Mouse (Mus musculus): ENCODE measurements around the gene Sgcd. TPM values are rescaled to one million over a fixed set of nuclear protein-coding genes. Genes with fewer than 3 reads are reported as not detected.

The Sgcd gene
- total and polyA plus RNA-seq, 2 experiments from 2014 or later, result 5.8 to 24.4 TPM

DNA sequence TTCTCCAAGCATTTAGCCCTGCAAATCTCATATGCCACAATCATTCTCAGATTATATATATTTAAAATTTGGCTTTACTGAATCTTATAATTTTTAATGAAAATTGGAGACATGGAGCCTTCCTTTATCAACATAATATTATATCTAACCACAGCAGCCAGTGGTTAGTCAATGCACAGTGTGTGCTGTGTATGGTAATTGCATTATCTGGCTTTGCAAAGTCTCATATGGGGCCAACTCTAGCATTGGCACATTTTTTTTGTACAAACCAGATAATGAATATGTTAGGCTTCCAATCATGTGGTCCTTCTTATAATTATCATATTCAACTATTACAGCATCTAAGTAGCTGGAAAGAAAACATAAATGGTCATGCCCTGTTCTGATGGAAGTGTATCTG lies 599.4 kb downstream of the Sgcd start:
- no peak overlapping the region for H3K4me2 ChIP-seq (ENCODE audit: low read depth, low read length)
- H3K27me3 ChIP-seq (ENCODE audit: control insufficient read depth, insufficient read depth, low read length), result no peaks in the 10 kb centered on the region
- no peaks in the 10 kb centered on the region; the same call in 1 of the 2 replicates for H3K9me3 ChIP-seq (replicated peaks; ENCODE audit: control insufficient read depth, low read length)
- no peak for ATAC-seq (ENCODE audit: insufficient read depth, low read depth)
- H3K9ac ChIP-seq (replicated peaks; ENCODE audit: low read depth, low read length), result no peak overlapping the region
- H3K4me3 ChIP-seq (ENCODE audit: low read depth, low read length), result no peak overlapping the region
- no peak overlapping the region for H3K27ac ChIP-seq (ENCODE audit: low read depth)
- no peak for DNase-seq (ENCODE audit: low spot score)
- H3K36me3 ChIP-seq (replicated peaks; ENCODE audit: control insufficient read depth, insufficient read depth, low read length), result no peaks in the 10 kb centered on the region
- no peak for TF ChIP-seq EP300 (IDR thresholded peaks at IDR 0.05; ENCODE audit: low read depth)
- no peak for TF ChIP-seq CTCF (IDR thresholded peaks at IDR 0.05; ENCODE audit: low read depth)
- H3K4me1 ChIP-seq (ENCODE audit: control insufficient read depth, insufficient read depth), result no peaks in the 10 kb centered on the region

DNA sequence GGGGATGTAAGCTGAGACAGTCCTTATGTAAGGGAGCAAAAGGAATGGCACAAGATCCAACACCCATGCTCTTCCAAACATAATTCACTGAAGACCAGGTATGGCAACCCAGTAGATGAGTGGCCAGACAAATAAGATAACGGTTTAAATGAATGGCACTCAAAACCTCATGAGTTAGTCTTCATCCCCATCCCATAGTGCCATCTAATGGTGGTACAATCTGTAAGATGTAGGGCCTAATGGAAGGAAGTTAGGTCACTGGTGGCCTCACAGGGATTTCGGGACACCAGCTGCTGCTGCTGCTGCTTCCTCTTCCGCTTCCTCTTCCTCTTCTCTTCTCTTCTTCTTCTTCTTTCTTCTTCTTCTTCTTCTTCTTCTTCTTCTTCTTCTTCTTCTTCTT lies 601.0 kb downstream of the Sgcd start:
- Histone ChIP-seq H3K9ac (replicated peaks; ENCODE audit: low read depth, low read length) (no peak overlapping the region), H3K27me3 (ENCODE audit: control insufficient read depth, insufficient read depth, low read length) (no peaks in the 10 kb centered on the region), H3K4me2 (ENCODE audit: low read depth, low read length) (no peak overlapping the region), H3K36me3 (replicated peaks; ENCODE audit: control insufficient read depth, insufficient read depth, low read length) (no peaks in the 10 kb centered on the region), H3K9me3 (replicated peaks; ENCODE audit: control insufficient read depth, low read length) (no peaks in the 10 kb centered on the region), H3K27ac (ENCODE audit: low read depth) (no peak overlapping the region), H3K4me1 (ENCODE audit: control insufficient read depth, insufficient read depth) (no peaks in the 10 kb centered on the region), H3K4me3 (ENCODE audit: low read depth, low read length) (no peak overlapping the region)
- TF ChIP-seq EP300 (IDR thresholded peaks at IDR 0.05; ENCODE audit: low read depth) (no peak), CTCF (IDR thresholded peaks at IDR 0.05; ENCODE audit: low read depth) (peak; percentile 74)
- DNase-seq (ENCODE audit: low spot score) (peak; percentile 35), ATAC-seq (ENCODE audit: insufficient read depth, low read depth) (no peak)
- 53% methylated on average over 3 of the region's 3 CpGs for WGBS

DNA sequence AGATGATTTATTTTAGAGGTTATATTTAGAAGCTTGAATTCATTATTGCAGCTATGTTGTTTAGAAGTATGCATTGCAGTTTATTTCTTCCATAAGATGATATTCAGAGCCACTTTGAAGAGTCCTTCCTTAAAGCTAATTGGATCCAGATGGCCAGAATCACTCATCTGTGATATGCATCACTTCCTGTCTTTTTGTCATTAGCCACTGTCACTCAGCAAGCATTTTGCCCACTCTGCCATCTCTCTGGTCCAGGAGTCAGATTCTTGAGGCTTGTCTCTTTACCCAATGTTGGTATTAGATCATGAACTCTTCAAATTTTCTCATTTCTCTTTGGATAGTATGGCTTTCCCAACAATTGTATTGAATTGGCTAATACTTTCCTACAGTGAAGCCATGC lies 602.6 kb downstream of the Sgcd start:
- TF ChIP-seq CTCF (IDR thresholded peaks at IDR 0.05; ENCODE audit: low read depth) (no peak), EP300 (IDR thresholded peaks at IDR 0.05; ENCODE audit: low read depth) (no peak)
- no peak for DNase-seq (ENCODE audit: low spot score)
- ATAC-seq (ENCODE audit: insufficient read depth, low read depth), result no peak
- H3K9ac ChIP-seq (replicated peaks; ENCODE audit: low read depth, low read length), result no peak overlapping the region
- no peaks in the 10 kb centered on the region for H3K4me1 ChIP-seq (ENCODE audit: control insufficient read depth, insufficient read depth)
- H3K27me3 ChIP-seq (ENCODE audit: control insufficient read depth, insufficient read depth, low read length), result no peaks in the 10 kb centered on the region
- no peak overlapping the region for H3K4me2 ChIP-seq (ENCODE audit: low read depth, low read length)
- no peaks in the 10 kb centered on the region for H3K36me3 ChIP-seq (replicated peaks; ENCODE audit: control insufficient read depth, insufficient read depth, low read length)
- H3K27ac ChIP-seq (ENCODE audit: low read depth), result no peak overlapping the region
- no peaks in the 10 kb centered on the region for H3K9me3 ChIP-seq (replicated peaks; ENCODE audit: control insufficient read depth, low read length)
- H3K4me3 ChIP-seq (ENCODE audit: low read depth, low read length), result no peak overlapping the region

DNA sequence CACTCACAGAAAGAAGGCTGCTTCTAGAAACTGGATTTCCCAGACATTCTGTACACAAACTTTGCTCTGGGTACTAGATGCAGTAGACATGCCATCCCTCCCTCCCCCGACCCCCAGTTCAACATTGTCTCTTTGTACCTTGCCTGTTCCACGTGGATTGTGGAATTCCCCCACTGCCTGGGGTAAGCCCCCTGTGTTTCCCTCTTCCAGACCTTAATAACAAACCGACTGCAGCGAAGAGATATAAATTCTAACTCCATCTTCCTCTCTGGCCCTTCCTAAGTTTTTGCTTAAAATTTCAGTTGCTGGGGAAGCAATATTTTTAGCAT lies 609.2 kb downstream of the Sgcd start:
- Histone ChIP-seq H3K27me3 (ENCODE audit: control insufficient read depth, insufficient read depth, low read length) (no peaks in the 10 kb centered on the region), H3K4me3 (ENCODE audit: low read depth, low read length) (peak overlapping the region; percentile 58), H3K36me3 (replicated peaks; ENCODE audit: control insufficient read depth, insufficient read depth, low read length) (no peaks in the 10 kb centered on the region), H3K4me2 (ENCODE audit: low read depth, low read length) (peak overlapping the region; percentile 72), H3K4me1 (ENCODE audit: control insufficient read depth, insufficient read depth) (0 out of 2 replicates have a peak, but pooled peaks cover 7% of the 10 kb centered on the region), H3K9me3 (replicated peaks; ENCODE audit: control insufficient read depth, low read length) (no peaks in the 10 kb centered on the region), H3K27ac (ENCODE audit: low read depth) (peak overlapping the region; percentile 87), H3K9ac (replicated peaks; ENCODE audit: low read depth, low read length) (0 out of 2 replicates have a peak overlapping the region, but pooled peaks have one; percentile 52)
- TF ChIP-seq CTCF (IDR thresholded peaks at IDR 0.05; ENCODE audit: low read depth) (no peak), EP300 (IDR thresholded peaks at IDR 0.05; ENCODE audit: low read depth) (no peak)
- ATAC-seq (ENCODE audit: insufficient read depth, low read depth) (no peak), DNase-seq (ENCODE audit: low spot score) (no peak)
- 29% methylated on average over 4 of the region's 4 CpGs for WGBS

DNA sequence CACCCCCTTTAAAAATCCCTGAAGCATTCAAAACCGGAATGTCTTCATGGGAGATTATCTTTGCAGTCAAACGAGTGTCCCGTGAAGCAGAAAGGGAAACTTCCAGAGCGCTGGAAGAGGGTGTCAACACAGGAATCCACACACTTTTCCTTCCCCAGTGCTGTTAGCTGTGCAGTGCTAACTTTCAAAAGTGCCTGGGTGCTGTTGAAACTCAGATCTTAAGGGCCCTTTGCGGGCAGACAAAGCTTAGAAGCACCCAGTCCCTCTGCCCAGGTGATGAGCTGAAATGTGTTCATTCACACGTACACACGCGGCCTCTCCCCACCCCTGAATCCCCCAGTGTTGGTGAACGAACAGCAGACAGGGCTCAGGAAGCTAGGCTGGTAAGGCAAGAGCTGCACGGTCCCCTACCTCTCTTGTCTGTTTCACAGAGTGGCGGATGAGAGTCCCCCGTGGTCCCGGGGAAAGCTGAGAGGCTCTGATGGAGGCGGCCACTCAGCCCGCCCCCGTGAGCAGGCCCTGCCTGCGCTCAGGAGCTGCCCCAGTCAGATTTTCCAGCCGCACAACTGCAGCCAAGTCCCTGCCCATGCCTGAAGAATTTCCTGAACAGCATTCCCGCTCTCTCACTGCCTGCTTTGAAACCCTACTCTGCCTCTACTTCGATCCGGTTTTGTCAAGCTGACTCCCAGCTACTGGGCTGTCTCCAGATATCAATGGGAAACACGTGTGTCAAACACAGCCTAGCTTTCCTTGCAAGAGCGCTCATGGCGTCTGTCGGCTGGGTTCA lies 609.7 kb downstream of the Sgcd start:
- H3K36me3 ChIP-seq (replicated peaks; ENCODE audit: control insufficient read depth, insufficient read depth, low read length), result no peaks in the 10 kb centered on the region
- TF ChIP-seq EP300 (IDR thresholded peaks at IDR 0.05; ENCODE audit: low read depth) (no peak), CTCF (IDR thresholded peaks at IDR 0.05; ENCODE audit: low read depth) (no peak)
- H3K4me1 ChIP-seq (ENCODE audit: control insufficient read depth, insufficient read depth), result 0 out of 2 replicates have a peak, but pooled peaks cover 7% of the 10 kb centered on the region
- H3K9ac ChIP-seq (replicated peaks; ENCODE audit: low read depth, low read length), result peak overlapping the region; percentile 52
- H3K9me3 ChIP-seq (replicated peaks; ENCODE audit: control insufficient read depth, low read length), result no peaks in the 10 kb centered on the region
- peak overlapping the region; percentile 87 for H3K27ac ChIP-seq (ENCODE audit: low read depth)
- WGBS, result 2% methylated on average over 25 of the region's 25 CpGs
- peak; percentile 87 for DNase-seq (ENCODE audit: low spot score)
- peak; percentile 89 for ATAC-seq (ENCODE audit: insufficient read depth, low read depth)
- H3K4me2 ChIP-seq (ENCODE audit: low read depth, low read length), result peak overlapping the region; percentile 72
- peak overlapping the region; percentile 58 for H3K4me3 ChIP-seq (ENCODE audit: low read depth, low read length)
- H3K27me3 ChIP-seq (ENCODE audit: control insufficient read depth, insufficient read depth, low read length), result no peaks in the 10 kb centered on the region

DNA sequence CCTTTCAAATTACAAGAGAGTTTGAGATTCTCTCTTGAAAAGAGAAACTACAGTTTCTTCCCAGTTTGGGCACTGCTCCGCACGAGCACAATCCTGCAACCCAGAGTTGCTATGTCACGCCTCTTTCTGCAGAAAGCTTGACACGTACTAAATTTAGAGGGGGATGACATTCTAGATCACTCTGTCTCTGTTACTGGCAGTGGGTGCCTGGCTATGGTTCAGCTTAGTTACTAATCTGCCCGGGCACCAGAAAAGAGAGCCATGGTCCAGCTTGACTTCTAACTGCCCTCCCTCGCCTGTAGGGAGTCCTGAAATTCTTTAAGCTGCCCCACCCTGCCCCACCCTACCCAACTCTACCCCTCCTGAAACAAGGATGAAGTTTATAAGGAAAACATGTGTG lies 611.3 kb downstream of the Sgcd start:
- Histone ChIP-seq H3K27me3 (ENCODE audit: control insufficient read depth, insufficient read depth, low read length) (no peaks in the 10 kb centered on the region), H3K9ac (replicated peaks; ENCODE audit: low read depth, low read length) (peak overlapping the region; percentile 32; the same call in 1 of the 2 replicates), H3K4me1 (ENCODE audit: control insufficient read depth, insufficient read depth) (0 out of 2 replicates have a peak, but pooled peaks cover 8% of the 10 kb centered on the region), H3K4me2 (ENCODE audit: low read depth, low read length) (peak overlapping the region; percentile 72), H3K4me3 (ENCODE audit: low read depth, low read length) (peak overlapping the region; percentile 34), H3K27ac (ENCODE audit: low read depth) (peak overlapping the region; percentile 83), H3K36me3 (replicated peaks; ENCODE audit: control insufficient read depth, insufficient read depth, low read length) (no peaks in the 10 kb centered on the region), H3K9me3 (replicated peaks; ENCODE audit: control insufficient read depth, low read length) (no peaks in the 10 kb centered on the region)
- WGBS, result 22% methylated on average over 6 of the region's 6 CpGs
- DNase-seq (ENCODE audit: low spot score), result peak; percentile 80
- peak; percentile 82 for ATAC-seq (ENCODE audit: insufficient read depth, low read depth)
- TF ChIP-seq CTCF (IDR thresholded peaks at IDR 0.05; ENCODE audit: low read depth), result no peak
- TF ChIP-seq EP300 (IDR thresholded peaks at IDR 0.05; ENCODE audit: low read depth), result no peak

All from heart, postnatal 0 days (tissue).